Mouse (Mus musculus): ENCODE measurements around the gene Stau1. TPM values are rescaled to one million over a fixed set of nuclear protein-coding genes. Genes with fewer than 3 reads are reported as not detected.
A peak's percentile ranks its signal among the peaks of the same experiment; 100 is the strongest.

The Stau1 gene
- polyA plus RNA-seq, 1 experiment from 2014 or later: 69.6 TPM

DNA sequence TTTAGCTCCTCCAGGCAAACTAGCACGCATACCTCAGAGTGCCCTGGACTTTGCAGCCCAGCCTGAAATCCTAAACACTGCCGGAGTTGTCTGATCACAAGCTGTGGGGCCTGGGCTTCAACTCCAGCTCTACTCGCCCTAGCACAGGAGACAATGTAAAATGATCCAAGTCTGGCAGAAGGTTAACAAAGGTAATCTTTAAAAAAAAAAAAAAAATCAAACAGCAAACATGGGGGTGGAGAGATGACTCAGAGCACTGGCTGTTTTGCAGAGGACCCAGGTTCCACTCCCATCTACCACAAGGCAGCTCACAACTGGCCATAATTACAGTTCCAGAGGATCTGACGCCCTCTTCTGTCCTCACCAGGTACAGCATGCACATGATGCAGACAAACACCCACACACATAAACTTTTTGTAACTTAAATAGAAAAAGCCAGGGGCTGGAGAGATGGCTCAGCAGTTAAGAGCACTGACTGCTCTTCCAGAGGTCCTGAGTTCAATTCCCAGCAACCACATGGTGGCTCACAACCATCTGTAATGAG is 12.7 kb downstream of the Stau1 start:
- H3K4me3 ChIP-seq: no peak overlapping the region
- no peak overlapping the region for H3K4me2 ChIP-seq
- H3K27ac ChIP-seq (ENCODE audit: poor library complexity, severe bottlenecking): no peak overlapping the region
- no peaks in the 10 kb centered on the region for H3K36me3 ChIP-seq
- H3K9me3 ChIP-seq (replicated peaks): no peaks in the 10 kb centered on the region
- no peak overlapping the region for H3K9ac ChIP-seq
- ATAC-seq (ENCODE audit: insufficient number of reproducible peaks, low FRiP score): no peak
- H3K27me3 ChIP-seq (replicated peaks): no peaks in the 10 kb centered on the region
- peaks cover 5% of the 10 kb centered on the region; the same call in 1 of the 2 replicates for H3K4me1 ChIP-seq (replicated peaks)
- 71% methylated on average over 4 of the region's 4 CpGs for WGBS

DNA sequence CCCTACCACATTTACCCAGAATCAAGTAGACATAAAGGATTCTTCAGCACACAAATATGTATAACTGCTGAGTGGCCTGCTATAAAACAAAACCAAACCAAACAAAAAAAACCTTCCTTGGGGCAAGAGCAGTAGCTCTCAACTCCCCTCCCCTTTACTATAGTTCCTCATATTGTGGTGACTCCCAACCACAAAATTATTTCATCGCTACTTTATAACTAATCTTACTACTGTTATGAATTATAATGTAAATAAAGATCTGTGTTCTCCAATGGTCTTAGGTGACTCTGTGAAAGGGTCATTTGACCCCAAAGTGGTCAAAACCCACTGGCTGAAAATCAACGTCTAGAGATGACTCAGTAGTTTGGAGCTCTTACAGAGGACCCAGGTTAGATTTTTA is 15.9 kb downstream of the Stau1 start:
- no peak for ATAC-seq (ENCODE audit: insufficient number of reproducible peaks, low FRiP score)
- H3K4me3 ChIP-seq: no peak overlapping the region
- H3K4me2 ChIP-seq: no peak overlapping the region
- H3K9me3 ChIP-seq (replicated peaks): no peaks in the 10 kb centered on the region
- H3K36me3 ChIP-seq: no peaks in the 10 kb centered on the region
- no peak overlapping the region for H3K9ac ChIP-seq
- WGBS: 89% methylated on average over 2 of the region's 2 CpGs
- no peak overlapping the region for H3K27ac ChIP-seq (ENCODE audit: poor library complexity, severe bottlenecking)
- H3K27me3 ChIP-seq (replicated peaks): no peaks in the 10 kb centered on the region
- peaks cover 30% of the 10 kb centered on the region for H3K4me1 ChIP-seq (replicated peaks)

DNA sequence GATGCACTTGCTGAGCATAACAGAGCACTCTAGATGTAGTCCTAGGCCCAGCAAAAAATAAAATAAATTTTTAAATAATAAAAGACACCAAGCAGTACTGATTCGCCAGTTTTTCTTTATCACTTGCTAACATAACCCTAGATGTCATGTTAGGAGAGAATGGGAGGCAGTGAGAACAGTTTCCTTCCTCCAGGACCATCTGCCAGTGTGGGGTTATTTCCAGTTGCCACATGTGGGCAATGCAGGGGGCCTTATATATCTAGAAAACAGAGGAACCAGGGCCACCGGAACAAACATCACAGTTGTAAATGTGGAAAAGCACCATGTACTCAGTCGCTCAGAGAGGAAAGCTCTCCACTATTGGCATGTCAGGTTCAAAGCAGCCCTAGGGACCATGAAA is 18.6 kb downstream of the Stau1 start:
- Histone ChIP-seq H3K4me1 (replicated peaks) (peaks cover 39% of the 10 kb centered on the region), H3K4me3 (no peak overlapping the region), H3K9ac (no peak overlapping the region), H3K27ac (ENCODE audit: poor library complexity, severe bottlenecking) (no peak overlapping the region), H3K36me3 (no peaks in the 10 kb centered on the region), H3K27me3 (replicated peaks) (no peaks in the 10 kb centered on the region), H3K9me3 (replicated peaks) (no peaks in the 10 kb centered on the region), H3K4me2 (no peak overlapping the region)
- 64% methylated on average over 3 of the region's 3 CpGs for WGBS
- no peak for ATAC-seq (ENCODE audit: insufficient number of reproducible peaks, low FRiP score)

DNA sequence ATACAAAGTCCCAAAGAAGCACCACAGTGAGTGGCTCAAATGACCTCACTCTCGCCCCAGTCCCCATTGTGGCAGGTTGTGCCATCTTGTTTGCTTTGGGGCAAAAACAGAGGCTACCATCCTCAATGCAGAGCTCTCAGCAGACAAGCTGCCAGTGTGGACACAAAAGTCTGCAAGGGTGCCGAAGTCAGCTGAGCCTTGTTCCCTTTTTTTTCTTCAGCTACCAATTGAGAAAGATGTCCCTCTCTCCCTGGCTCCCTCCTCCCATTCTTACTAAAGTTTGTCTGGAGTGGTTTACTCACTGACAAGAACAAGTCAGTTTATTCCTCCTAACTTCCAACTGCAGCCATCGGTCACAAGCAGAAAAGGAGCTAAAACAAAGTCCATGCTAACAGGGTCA is 19.7 kb downstream of the Stau1 start:
- Histone ChIP-seq H3K4me2 (no peak overlapping the region; the same call in 1 of the 2 replicates), H3K4me1 (replicated peaks) (peaks cover 39% of the 10 kb centered on the region), H3K27ac (ENCODE audit: poor library complexity, severe bottlenecking) (peak overlapping the region; percentile 36), H3K9me3 (replicated peaks) (no peaks in the 10 kb centered on the region), H3K27me3 (replicated peaks) (no peaks in the 10 kb centered on the region), H3K4me3 (no peak overlapping the region), H3K36me3 (no peaks in the 10 kb centered on the region), H3K9ac (no peak overlapping the region)
- WGBS: 59% methylated on average over 3 of the region's 3 CpGs
- ATAC-seq (ENCODE audit: insufficient number of reproducible peaks, low FRiP score): no peak

DNA sequence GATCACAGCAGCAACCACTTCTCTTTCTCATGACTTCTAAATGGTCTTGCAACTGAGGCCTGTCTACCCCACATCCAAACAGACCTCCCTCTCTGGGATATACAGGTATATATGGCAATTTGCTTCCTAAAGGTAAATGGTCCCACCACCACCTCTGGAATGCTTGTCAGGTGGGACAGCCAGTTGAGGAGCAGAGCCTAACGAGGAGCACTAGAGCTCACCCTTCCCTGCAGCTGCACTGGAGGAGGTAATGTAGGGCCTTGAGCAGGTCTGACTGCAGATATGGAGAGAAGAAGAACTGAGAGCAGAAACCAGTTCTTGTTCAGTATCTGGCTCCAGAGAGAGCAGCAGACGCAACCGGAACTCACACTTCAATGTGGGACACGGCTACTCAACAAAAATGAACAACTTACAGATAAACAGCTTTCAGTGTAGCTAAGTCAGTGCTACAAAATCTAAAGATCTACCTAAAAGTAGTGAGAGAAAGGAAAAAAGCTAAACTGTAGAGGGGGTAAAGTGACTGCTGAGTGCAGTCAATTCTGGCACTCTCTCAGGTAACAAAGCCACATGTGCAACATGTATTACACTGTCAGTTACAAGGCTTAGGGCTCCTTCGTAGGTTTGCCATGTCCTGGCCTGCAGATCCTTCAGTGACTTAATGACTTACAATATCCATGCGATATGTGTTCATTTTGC is 21.8 kb downstream of the Stau1 start:
- no peak for ATAC-seq (ENCODE audit: insufficient number of reproducible peaks, low FRiP score)
- no peak overlapping the region for H3K27ac ChIP-seq (ENCODE audit: poor library complexity, severe bottlenecking)
- no peak overlapping the region for H3K4me3 ChIP-seq
- H3K27me3 ChIP-seq (replicated peaks): no peaks in the 10 kb centered on the region
- H3K9ac ChIP-seq: no peak overlapping the region
- peaks cover 44% of the 10 kb centered on the region for H3K4me1 ChIP-seq (replicated peaks)
- H3K4me2 ChIP-seq: no peak overlapping the region
- WGBS: 75% methylated on average over 6 of the region's 6 CpGs
- no peaks in the 10 kb centered on the region for H3K9me3 ChIP-seq (replicated peaks)
- no peaks in the 10 kb centered on the region for H3K36me3 ChIP-seq

DNA sequence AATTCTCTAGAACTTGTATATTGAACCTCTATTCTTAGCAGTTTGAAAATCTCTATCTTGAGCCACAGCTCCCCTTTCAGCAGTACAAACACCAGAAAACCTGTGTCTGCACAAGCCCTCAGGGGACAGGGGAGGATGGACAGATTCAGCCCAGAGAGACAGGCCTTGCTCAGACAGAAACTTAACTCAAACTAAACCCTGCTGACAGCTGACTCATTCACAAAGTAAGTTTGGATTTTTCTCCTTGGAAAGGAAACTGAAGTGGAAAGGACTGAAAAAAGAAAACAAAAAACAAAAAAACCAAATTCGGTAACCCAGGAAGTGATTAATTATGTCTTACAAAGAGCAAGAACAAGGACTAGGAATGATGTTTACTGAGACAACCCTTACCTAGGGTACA is 22.9 kb downstream of the Stau1 start:
- H3K4me2 ChIP-seq: no peak overlapping the region
- H3K36me3 ChIP-seq: no peaks in the 10 kb centered on the region
- H3K4me3 ChIP-seq: no peak overlapping the region
- no peaks in the 10 kb centered on the region for H3K9me3 ChIP-seq (replicated peaks)
- H3K4me1 ChIP-seq (replicated peaks): peaks cover 52% of the 10 kb centered on the region
- no peak overlapping the region for H3K27ac ChIP-seq (ENCODE audit: poor library complexity, severe bottlenecking)
- 60% methylated on average over 1 of the region's 1 CpGs for WGBS
- ATAC-seq (ENCODE audit: insufficient number of reproducible peaks, low FRiP score): no peak
- no peaks in the 10 kb centered on the region for H3K27me3 ChIP-seq (replicated peaks)
- no peak overlapping the region for H3K9ac ChIP-seq

DNA sequence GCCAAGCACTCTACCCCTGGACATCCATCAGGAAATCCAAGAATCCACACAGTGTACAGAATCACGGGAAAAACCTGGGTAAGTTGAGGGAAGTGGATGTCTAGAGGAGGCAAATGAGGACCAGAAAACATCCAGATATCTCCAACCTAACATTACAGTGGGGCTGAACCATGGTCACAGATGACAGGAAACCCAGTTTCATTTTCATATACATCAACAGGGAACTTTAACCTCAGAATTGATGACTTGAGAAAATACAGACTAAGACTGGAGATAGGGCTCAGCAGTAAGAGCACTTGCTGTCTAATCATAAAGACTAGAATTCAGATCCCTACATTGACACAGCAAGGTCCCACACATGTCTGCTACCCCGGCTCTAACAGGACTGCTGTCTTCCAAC is 31.3 kb downstream of the Stau1 start:
- Histone ChIP-seq H3K4me2 (no peak overlapping the region), H3K9me3 (replicated peaks) (no peaks in the 10 kb centered on the region), H3K4me1 (replicated peaks) (peaks cover 17% of the 10 kb centered on the region), H3K4me3 (no peak overlapping the region), H3K27ac (ENCODE audit: poor library complexity, severe bottlenecking) (no peak overlapping the region), H3K36me3 (peaks cover 11% of the 10 kb centered on the region; the same call in 1 of the 2 replicates), H3K27me3 (replicated peaks) (no peaks in the 10 kb centered on the region), H3K9ac (no peak overlapping the region)
- no peak for ATAC-seq (ENCODE audit: insufficient number of reproducible peaks, low FRiP score)
- 88% methylated on average over 2 of the region's 2 CpGs for WGBS

DNA sequence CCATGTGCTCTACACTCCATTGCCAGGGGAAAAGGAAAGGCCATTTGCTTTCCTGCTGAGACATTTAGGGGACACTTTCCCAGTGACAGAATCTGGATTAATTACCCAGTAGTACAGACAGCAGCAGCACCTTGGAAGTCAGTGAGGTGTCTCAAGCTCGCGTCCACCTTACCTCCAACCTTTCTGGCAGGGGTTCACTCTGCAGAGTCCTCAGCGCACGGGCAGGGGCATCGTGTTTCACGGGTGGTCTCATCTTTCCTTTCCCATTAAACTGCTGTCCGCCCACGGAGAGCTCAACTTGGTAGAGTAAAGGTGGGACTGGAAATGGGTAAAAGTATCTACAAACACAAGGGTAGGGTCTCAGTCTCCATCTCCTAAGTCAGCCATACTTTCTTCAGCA is 32.8 kb downstream of the Stau1 start:
- no peak overlapping the region for H3K4me3 ChIP-seq
- no peak overlapping the region for H3K9ac ChIP-seq
- no peaks in the 10 kb centered on the region for H3K27me3 ChIP-seq (replicated peaks)
- H3K9me3 ChIP-seq (replicated peaks): no peaks in the 10 kb centered on the region
- 86% methylated on average over 8 of the region's 8 CpGs for WGBS
- no peak overlapping the region for H3K4me2 ChIP-seq
- ATAC-seq (ENCODE audit: insufficient number of reproducible peaks, low FRiP score): no peak
- H3K4me1 ChIP-seq (replicated peaks): peaks cover 6% of the 10 kb centered on the region; the same call in 1 of the 2 replicates
- no peak overlapping the region for H3K27ac ChIP-seq (ENCODE audit: poor library complexity, severe bottlenecking)
- H3K36me3 ChIP-seq: peaks cover 24% of the 10 kb centered on the region

DNA sequence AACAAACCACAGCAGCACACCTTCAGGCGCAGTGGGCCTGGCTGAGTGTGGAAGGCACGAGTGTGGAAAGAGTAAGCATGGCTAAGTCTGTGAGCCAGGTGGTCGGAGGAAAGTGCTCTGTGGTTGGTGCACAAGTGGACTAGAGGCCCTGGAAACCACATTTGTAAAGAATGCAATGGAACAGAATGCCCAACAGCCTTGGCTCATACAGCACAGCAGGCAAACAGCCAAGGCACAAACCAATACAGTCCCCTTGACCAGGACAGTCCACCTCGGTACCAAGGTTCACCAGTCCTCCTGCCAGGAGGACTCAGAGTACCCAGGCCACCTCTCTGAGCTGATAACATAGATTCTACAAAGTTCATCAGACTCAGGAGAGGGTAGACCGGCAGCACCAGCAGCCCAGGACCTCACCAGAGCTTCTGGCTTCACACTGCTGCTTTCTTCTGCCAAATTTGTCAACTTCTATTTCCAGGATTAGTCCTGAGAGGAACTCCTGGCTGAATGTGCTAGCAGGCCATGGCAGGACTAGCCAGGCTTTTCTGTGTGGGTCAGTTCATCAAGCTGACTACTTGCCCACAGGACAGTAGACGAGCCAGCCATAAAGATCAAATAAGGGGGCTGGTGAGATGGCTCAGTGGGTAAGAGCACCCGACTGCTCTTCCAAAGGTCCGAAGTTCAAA is 35.3 kb downstream of the Stau1 start:
- Histone ChIP-seq H3K4me2 (no peak overlapping the region), H3K9me3 (replicated peaks) (no peaks in the 10 kb centered on the region), H3K36me3 (peaks cover 42% of the 10 kb centered on the region), H3K9ac (no peak overlapping the region), H3K4me1 (replicated peaks) (peaks cover 6% of the 10 kb centered on the region; the same call in 1 of the 2 replicates), H3K27ac (ENCODE audit: poor library complexity, severe bottlenecking) (no peak overlapping the region), H3K27me3 (replicated peaks) (no peaks in the 10 kb centered on the region), H3K4me3 (no peak overlapping the region)
- no peak for ATAC-seq (ENCODE audit: insufficient number of reproducible peaks, low FRiP score)
- 85% methylated on average over 8 of the region's 8 CpGs for WGBS

DNA sequence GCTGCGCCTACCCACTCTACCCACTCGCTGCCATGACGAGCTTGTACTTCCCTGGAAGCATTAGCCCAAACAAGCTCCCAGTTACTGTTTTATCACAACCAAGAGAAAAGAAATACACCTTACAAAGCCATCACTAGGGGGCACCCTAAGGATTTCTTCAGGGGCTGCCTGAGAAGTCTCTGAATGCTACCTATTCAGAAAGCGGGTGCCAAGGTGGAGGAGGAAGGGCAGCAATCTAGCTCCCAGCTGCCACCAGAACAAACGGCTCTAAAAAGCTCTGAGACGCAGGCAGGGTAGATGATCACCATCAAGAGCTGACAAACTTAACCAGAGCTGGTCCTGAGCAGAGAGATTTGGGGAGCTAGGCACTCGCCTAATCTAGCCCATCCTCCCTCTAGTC is 39.3 kb downstream of the Stau1 start:
- Histone ChIP-seq H3K4me2 (no peak overlapping the region), H3K4me3 (no peak overlapping the region), H3K9me3 (replicated peaks) (no peaks in the 10 kb centered on the region), H3K27ac (ENCODE audit: poor library complexity, severe bottlenecking) (no peak overlapping the region), H3K27me3 (replicated peaks) (no peaks in the 10 kb centered on the region), H3K36me3 (peaks cover 80% of the 10 kb centered on the region), H3K9ac (no peak overlapping the region), H3K4me1 (replicated peaks) (peaks cover 2% of the 10 kb centered on the region)
- whole genome bisulfite sequencing: 51% methylated on average over 7 of the region's 7 CpGs
- no peak for ATAC-seq (ENCODE audit: insufficient number of reproducible peaks, low FRiP score)

DNA sequence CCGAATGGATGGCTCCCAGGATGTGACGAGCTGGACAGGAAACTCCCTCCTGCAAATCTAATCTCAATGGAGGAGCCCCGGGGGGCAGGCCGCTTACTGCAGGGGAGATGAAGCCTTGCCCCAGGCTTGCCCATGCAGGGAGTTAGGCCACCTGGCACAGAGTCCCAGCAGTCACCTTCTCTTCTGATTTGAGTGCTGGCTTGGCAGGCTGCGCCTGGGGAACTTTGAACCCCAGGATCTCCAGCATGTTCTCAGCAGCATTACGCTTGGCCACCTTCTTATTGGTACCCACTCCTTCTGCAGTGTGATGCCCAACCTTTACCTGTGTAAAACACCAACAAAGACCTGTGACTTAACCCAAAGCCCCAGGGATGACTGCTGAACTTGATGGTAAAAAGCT is 43.9 kb downstream of the Stau1 start:
- no peak overlapping the region for H3K4me2 ChIP-seq
- ATAC-seq (ENCODE audit: insufficient number of reproducible peaks, low FRiP score): no peak
- no peak overlapping the region for H3K27ac ChIP-seq (ENCODE audit: poor library complexity, severe bottlenecking)
- H3K9ac ChIP-seq: no peak overlapping the region
- H3K27me3 ChIP-seq (replicated peaks): no peaks in the 10 kb centered on the region
- no peak overlapping the region for H3K4me3 ChIP-seq
- H3K36me3 ChIP-seq: peaks cover 92% of the 10 kb centered on the region
- peaks cover 16% of the 10 kb centered on the region for H3K4me1 ChIP-seq (replicated peaks)
- WGBS: 72% methylated on average over 6 of the region's 6 CpGs
- H3K9me3 ChIP-seq (replicated peaks): no peaks in the 10 kb centered on the region

Measured in heart, embryonic 12.5 days (tissue).